Mouse (Mus musculus): ENCODE results near the gene Fgg.

- no peak for TF ChIP-seq CTCF (IDR thresholded peaks at IDR 0.05; ENCODE audit: borderline replicate concordance, insufficient read depth, low read length)
- TF ChIP-seq POLR2A (IDR thresholded peaks at IDR 0.05; ENCODE audit: low read depth, low read length): no peak
Measured at GRCm38 (mm10) chr3:83050661-83051060, 43.1 kb downstream of the Fgg start.
